Mouse (Mus musculus) heart, postnatal 4 days (tissue): ENCODE measurements around the gene Pglyrp1. TPM values are rescaled to one million over a fixed set of nuclear protein-coding genes. Genes with fewer than 3 reads are reported as not detected.
A peak's percentile ranks its signal among the peaks of the same experiment; 100 is the strongest.

Experiments used
- DNase-seq: peaks from one replicate; pipeline ENCODE4 v3.0.0; 2021
- total RNA-seq, 2 experiments: library from RNA; stranded (reverse); gene quantifications; 2 replicates each; pipeline ENCODE4 v1.2.3; 2021

Pglyrp1 gene
- total RNA-seq, 2 experiments from 2014 or later = 1.1 to 2.0 TPM

DNA sequence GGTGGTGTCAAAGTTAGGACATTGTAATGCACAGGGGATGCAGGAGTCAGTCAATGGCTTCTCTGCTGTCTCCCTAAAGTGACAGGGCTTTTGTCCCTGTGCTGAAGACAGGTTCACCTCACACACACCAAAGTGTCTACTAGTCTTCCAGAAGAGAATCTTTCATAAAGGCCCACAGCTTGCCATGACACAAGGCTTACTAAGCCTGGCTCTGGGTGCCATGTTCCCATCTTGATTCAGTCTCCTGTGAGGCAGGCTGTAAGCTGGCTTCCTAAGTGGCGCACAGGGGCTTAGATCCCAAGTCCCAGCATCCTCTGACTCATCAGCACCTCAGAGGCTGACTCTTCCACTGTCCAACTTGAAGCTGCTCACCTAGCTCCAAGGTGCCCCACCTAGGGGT lies 15.8 kb downstream of the Pglyrp1 start:
- DNase-seq = no peak

DNA sequence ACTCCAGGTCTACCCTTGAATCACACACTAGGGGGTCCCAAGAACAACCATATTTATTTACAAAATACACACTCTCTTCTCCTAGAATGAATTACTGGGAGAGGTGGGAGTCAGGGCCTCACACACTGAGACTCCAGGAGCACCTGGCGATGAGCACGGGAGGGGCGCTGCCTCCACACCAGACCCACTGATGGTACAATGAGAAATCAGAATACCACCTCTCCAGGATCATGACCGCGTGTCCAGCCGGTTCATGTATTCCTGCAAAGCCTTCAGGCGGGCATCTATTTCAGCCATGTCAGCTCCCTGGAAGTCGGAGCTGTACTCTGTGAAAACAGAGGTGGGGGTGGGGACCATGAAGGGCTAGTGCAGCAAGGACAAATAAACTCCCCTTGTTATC lies 19.7 kb downstream of the Pglyrp1 start:
- DNase-seq = no peak

GRCm38 (mm10) chr7:18891872-18892599 lies 20.9 kb downstream of the Pglyrp1 start:
- DNase-seq = peak; percentile 91

DNA sequence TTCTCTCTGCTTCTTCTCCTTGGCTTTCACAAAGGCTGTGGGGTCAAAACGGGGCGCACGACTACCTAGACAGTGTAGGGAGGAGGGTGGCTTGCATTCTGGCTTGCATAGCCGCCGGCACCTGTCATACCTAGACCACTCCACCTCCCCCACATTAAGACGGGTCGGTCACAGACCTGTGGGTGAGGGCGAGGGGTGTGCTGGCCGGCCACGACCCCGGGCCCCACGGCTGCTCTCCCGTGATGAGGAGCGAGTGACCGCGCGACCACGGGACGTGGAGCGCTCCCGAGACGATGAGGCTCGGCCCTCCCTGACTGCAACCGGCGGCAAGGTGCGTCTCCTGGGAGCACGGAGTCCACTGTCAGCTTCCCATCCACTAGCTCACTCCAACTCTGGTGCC lies 21.9 kb downstream of the Pglyrp1 start:
- no peak for DNase-seq

DNA sequence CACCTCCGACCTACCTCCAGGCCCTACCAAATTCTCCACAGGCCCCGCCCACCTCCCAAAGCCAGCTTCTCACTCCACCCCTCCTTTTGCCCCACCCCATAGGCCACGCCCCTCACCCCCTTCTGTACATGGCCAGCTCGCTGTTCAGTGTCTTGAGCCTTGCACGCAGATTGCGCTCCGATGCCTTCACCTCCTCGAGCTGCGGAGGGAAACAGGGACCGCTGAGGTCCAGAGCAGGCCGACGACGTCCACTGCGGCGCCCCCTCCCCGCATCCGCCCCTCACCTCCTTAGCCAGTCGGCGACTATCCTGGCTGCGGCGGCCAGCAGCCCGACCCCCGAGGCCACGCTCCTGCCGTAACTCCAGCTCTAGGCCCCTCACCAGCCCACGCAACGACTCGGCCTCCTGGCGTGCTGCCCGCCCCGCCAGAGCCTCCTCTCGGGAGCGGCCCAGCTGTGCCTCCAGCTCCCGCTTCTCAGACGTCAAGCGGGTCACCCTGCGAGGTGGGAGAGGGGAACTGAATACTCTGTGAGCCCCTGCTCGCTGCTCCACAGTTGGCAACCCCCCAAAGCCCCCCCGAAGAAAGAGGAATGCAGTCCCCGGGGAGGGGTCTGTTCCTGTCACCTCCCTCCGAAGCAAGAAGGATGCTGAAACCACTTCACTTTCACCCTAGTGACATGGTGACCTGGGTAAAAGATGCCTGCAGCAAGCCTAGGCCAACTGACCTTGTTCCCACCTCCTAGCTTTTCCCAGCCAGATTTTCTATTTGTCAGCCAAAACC lies 22.7 kb downstream of the Pglyrp1 start:
- DNase-seq = peak; percentile 68

- peak; percentile 61 for DNase-seq
These were observed 25.4 kb downstream of the Pglyrp1 start for GRCm38 (mm10) chr7:18896536-18896935.

- no peak for DNase-seq
These were observed 29.4 kb downstream of the Pglyrp1 start for GRCm38 (mm10) chr7:18900513-18900912.

GRCm38 (mm10) chr7:18902486-18902885 lies 31.4 kb downstream of the Pglyrp1 start:
- no peak for DNase-seq

DNA sequence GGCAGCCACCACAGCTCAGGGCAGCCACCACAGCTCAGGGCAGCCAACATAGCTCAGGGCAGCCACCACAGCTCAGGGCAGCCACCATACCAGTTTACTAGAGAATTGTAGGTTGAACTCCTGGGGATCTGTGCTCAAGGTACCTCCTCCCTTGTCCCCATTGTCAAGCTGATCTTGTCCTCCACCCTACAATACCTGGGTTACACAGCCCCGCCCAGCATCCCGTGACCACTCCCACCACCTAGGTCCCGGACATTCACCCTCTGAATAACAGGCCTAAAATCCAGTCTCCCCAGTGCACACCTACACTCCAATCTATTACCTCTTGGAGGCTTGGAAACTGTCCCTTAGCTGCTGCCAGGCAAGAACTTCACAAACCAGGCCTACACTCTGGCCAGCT lies 33.8 kb downstream of the Pglyrp1 start:
- no peak for DNase-seq

GRCm38 (mm10) chr7:18909797-18910196 lies 38.7 kb downstream of the Pglyrp1 start:
- DNase-seq = no peak

- DNase-seq = peak; percentile 98
These were observed 39.2 kb downstream of the Pglyrp1 start, which contains the start of gene Ccdc61 for GRCm38 (mm10) chr7:18910241-18910831. Gene Ccdc61, minus strand, starts transcription at chr7:18910415.

DNA sequence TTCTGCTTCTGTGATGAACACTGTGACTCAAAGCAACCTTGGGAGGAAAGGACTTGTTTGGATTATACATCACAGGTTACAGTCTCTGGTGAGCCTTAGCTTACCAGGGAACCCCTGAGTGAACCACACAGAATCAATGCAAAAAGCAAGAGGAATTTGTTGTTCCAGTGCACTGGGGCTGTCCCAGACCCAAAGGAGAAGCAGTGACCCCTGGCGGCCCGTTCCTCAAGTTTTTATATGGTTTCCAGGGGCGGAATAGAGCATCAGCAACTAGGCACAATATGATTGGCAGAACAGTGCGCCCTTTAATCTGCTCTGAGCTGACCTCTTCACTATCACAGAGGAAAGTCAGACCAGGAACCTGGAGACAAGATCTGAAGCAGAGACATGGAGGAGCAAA lies 45.1 kb downstream of the Pglyrp1 start:
- DNase-seq = no peak

- DNase-seq = peak; percentile 34
These were observed 46.8 kb downstream of the Pglyrp1 start for GRCm38 (mm10) chr7:18917931-18918330.

DNA sequence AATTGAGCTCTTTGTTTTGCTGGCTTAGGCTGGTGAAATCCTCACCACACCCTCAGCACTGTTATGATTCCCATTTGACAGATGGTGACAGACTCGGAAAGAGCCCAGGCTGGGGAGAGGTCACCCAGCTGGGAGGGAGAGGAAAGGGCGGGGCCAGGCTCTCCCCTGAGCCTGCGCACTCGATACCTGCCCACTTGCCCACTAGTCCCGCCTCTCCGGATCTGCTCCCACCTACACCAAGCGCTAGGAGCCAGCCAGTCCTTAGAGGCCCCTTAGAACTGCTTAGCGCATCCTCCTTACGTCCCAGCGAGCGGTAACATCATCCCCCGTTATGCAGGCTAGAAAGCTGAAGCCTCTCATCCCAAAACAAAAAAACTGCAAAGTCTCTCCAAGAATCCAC lies 49.9 kb downstream of the Pglyrp1 start:
- peak; percentile 51 for DNase-seq

DNA sequence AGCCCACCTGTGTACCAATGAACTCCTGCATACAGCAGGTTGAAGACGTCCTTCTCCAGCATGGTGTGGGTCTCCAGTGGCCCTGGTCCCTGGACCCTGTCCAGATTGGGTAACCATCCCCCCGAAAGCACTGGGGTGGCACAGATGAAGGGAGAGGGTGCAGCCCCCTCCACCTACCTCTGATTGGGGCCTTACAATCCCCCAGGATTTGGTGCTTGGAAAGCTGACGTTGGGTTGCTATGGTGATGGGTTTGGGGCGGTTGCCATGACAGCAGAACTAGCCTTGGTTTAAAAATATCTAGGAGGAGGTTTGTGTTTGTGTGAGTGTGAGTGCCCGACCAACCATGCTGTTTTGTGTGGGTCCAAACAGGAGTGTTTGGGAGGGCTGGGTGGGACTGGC lies 51.7 kb downstream of the Pglyrp1 start:
- no peak for DNase-seq

DNA sequence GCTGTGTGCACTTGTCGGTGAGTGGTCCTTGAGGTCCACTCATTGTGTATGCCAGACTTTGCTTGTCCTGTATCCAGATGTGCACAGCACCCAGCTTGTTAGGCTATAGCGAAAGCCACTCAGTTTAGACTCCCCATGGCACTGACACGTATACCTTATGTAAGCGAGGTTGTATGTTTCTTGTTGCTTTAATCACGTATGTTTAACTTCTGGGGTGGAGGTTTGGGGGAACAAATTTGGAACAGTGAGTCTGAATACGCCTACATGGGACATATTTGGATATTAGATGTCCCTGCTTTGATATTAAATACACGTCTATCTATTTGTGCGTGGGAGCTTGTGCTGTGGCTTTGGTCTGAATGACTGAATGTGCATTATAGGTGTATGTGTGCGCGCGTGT lies 52.1 kb downstream of the Pglyrp1 start:
- no peak for DNase-seq

DNA sequence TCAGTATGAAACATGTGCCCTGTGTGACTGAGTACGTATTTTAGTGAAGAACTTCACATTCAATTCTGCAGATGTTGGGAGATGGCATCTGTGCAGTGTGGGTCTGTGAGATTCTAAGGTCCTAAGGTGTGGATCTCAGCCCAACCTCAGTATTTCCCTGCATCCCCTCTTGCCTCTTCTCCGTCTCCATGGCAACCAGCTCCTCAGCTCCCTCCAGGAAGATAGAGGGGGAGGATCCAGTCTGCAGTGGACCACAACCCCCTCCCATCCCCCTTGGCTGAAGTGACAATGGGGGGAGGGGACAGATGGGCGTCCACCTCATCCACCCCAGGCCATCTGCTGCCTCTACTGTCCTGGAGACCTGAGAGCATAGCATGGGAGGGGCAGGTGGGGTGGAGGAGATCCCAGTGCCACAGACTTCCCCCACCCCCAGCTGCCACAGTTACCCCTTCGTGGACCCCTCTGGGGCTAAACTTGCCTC lies 52.6 kb downstream of the Pglyrp1 start:
- no peak for DNase-seq

- DNase-seq = no peak
These were observed 53.2 kb downstream of the Pglyrp1 start for GRCm38 (mm10) chr7:18924321-18924720.

- peak; percentile 90 for DNase-seq
These were observed 54.2 kb downstream of the Pglyrp1 start, which contains the start of gene Nova2 for GRCm38 (mm10) chr7:18925162-18925938. Gene Nova2, plus strand, starts transcription at chr7:18925888.

DNA sequence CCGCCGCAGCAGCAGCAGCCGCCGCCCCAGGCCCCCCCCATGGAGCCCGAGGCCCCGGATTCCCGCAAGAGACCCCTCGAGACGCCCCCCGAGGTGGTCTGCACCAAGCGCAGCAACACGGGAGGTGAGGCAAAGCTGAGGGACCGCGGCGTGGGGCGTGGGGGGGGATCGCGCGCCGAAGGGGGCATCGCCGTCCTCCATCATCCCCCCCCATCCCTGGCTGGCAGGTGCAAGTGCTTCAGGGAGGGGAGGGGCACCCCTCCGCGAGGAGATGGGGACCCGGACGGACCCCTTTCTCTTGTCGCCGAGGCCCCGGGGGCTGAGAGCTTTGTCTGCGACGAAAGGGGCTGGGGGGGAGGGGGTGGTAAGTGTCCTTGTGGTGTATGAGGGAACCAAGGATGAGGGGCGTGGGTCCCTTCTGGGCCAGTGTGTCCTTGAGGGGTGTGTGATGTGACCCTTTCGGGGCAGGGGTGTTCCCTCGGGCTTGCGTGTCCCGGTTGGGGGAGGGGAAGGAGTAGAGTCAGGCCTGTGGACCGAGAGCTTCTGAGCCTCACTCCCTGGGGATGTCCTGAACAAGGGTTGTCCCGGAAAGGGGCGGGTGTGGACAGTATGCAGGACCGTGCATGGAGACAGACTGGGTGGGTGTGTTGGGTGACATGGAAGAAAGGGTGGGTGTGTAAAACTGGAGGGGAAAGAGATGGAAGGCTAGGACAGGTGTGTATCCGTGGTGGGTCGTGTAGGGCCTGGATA lies 55.1 kb downstream of the Pglyrp1 start:
- DNase-seq = peak; percentile 49

- DNase-seq = no peak
These were observed 55.8 kb downstream of the Pglyrp1 start for GRCm38 (mm10) chr7:18926911-18927310.

- DNase-seq = peak; percentile 29
These were observed 56.6 kb downstream of the Pglyrp1 start for GRCm38 (mm10) chr7:18927759-18928158.
